Mouse (Mus musculus): ENCODE data around the gene Hspb11. TPM values are rescaled to one million over a fixed set of nuclear protein-coding genes. Genes with fewer than 3 reads are reported as not detected.
A peak's percentile ranks its signal among the peaks of the same experiment; 100 is the strongest.

Gene Hspb11
- total RNA-seq, 2 experiments from 2014 or later, result 21.7 to 26.0 TPM

DNA sequence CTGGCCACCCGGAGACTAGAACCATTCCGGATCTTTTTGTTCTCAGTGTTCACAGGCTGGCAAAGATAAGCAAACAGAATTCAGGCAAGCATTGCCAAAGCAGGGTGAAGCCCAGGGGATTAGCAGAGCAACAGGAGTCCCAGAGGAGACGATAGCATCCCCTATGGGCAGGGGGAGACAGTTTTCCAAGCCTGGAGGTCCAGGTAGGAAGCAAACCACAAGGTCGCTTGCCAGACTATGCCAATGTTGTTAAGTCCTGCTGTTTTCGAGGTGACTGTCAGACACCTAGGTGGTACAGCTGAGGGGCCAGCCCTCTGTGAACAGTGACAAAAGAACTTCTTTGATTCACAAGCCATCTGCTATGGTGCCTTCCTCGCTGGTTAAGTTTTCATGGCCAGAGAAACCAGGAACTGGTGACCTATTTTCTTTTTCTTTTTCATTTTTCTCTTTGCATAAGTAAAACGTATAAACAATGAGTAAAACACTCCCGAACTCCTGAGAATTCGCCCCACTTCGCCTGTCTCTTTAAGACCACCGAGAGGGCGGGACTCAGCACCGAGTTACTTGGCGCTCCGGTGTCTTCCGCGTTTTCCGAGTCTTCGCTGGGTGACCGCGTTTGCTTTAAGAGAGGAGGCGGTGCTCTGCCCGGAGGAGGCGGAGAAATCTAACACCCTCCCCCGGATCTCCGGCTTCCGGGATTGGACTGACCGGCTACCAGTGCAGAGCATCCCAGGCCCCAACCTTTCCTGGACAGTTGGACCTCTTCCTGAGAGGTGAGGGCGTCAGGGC lies 60.5 kb downstream of the Hspb11 start, which contains the start of gene Yipf1:
TSS of gene Yipf1 (plus strand) at position 674 of the 789 bp plus-strand sequence.
- peak; percentile 86 for DNase-seq

- no peak for DNase-seq
Measured at GRCm38 (mm10) chr4:107314479-107314805, 61.0 kb downstream of the Hspb11 start.

DNA sequence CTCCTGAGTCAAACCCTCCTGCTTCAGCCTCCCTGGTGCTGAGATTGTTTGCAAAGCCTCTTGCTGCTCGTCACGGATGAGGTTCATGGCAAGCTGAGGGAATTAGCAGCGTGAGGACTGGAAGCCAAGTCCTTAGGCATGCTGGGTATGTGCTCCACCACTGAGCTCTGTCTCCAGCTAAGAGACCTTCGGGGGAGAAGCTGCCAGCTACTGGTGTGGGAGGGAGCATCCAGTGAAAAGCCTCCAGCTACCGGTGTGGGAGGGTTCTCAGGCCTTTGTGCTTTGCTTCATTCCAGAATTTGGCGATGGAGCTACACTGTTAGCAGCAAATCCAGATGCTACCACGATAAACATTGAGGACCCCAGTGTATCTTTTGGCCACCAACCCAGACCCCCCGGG lies 65.3 kb downstream of the Hspb11 start:
- no peak for DNase-seq

GRCm38 (mm10) chr4:107321041-107321440 lies 67.6 kb downstream of the Hspb11 start:
- no peak for DNase-seq

DNA sequence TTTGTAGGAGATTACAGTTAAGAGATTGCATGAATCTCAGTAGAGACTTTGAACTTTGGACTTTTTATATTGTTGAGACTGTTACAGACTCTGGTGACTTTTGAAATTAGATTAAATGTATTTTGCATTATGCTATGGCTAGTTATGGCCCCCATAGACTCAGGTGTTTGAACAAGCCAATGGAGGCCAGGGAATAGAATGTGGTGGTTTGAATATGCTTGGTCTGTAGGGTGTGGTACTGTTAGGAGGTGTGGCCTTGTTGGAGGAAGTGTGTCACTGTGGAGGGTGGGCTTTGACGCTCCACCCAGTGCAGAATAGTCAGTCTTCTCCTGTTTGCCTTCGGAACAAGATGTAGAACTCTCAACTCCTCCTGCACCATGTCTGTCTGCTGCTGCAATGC lies 69.7 kb downstream of the Hspb11 start:
- no peak for DNase-seq

DNA sequence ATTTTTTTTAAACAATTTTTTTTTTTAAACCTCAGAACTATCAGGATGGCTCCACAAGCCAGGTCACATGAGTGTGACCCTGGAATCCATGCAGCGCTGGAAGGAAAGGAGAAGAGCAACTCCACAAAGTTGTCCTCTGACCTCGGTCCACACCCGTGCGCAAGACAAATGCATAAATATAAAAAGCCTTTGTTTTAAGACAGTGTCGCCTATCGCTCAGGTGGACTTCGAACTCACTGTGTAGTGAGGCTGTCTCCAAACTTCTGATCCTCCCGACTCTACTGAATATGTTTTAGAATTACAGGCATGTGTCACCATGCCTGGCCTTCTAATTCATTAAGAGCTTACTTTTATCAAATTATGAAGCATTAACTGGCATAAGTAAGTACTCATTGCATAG lies 75.1 kb downstream of the Hspb11 start:
- DNase-seq, result no peak

Other genes with a start within 250 kb of the Hspb11 start
- gene Mrpl37, start 186.7 kb upstream of the Hspb11 start, total RNA-seq (2021), result 10 to 100 TPM; 70.9 to 80.3 TPM
- 10 to 100 TPM; 14.9 to 17.2 TPM for gene Cyb5rl, start 186.6 kb upstream of the Hspb11 start, total RNA-seq (2021)
- gene Cdcp2, start 156.7 kb upstream of the Hspb11 start, total RNA-seq (2021), result not detected
- gene Tmem59, start 75.2 kb upstream of the Hspb11 start, total RNA-seq (2021), result 100 to 1,000 TPM; 113 to 119 TPM
- 10 to 100 TPM; 14.0 to 16.1 TPM for gene Tceanc2, start 74.5 kb upstream of the Hspb11 start, total RNA-seq (2021)
- not detected for gene Ldlrad1, start 44.4 kb upstream of the Hspb11 start, total RNA-seq (2021)
- 10 to 100 TPM; 16.4 to 17.6 TPM for gene Lrrc42, start 61 bp upstream of the Hspb11 start, total RNA-seq (2021)
- gene Dio1, start 53.6 kb downstream of the Hspb11 start, total RNA-seq (2021), result under 1 TPM in 1 of 2 experiments, not detected in 1; 0.33 TPM
- gene Yipf1, start 60.8 kb downstream of the Hspb11 start, total RNA-seq (2021), result 10 to 100 TPM; 14.8 to 17.8 TPM
- gene Ndc1, start 114.2 kb downstream of the Hspb11 start, total RNA-seq (2021), result 1 to 10 TPM; 8.0 to 8.4 TPM
- gene Glis1, start 181.0 kb downstream of the Hspb11 start, total RNA-seq (2021), result 1 to 10 TPM in 1 of 2 experiments, under 1 TPM in 1; 0.93 to 1.4 TPM